Mouse (Mus musculus) intestine, embryonic 14.5 days (tissue): Measurements from ENCODE around the gene Dscam. TPM values are rescaled to one million over a fixed set of nuclear protein-coding genes. Genes with fewer than 3 reads are reported as not detected.

Source experiments
- ATAC-seq: fragments of 200-750 bp; cut with Nextera tagmentation; replicated peaks from 2 replicates; pipeline ENCODE4 v1.8.0; 2017; ENCODE audit warnings: low read depth, moderate number of reproducible peaks, moderate TSS enrichment, moderate library complexity; ENCODE audit not compliant: low FRiP score, low TSS enrichment
- DNase-seq: peaks from one replicate; pipeline ENCODE4 v3.0.0-alpha.2; 2018; ENCODE audit warnings: low spot score
- H3K27ac ChIP-seq: fragments of 300-500 bp; sonication (generic); 2 replicates; pipeline ENCODE4 v1.5.1; 2014; ENCODE audit warnings: low read depth, mild to moderate bottlenecking, control low read depth
- H3K27me3 ChIP-seq: fragments of 300-500 bp; sonication (generic); replicated peaks from 2 replicates; pipeline ENCODE4 v1.6.1; 2014; ENCODE audit warnings: low read length, control low read depth; ENCODE audit not compliant: control insufficient read depth, insufficient read depth
- H3K36me3 ChIP-seq: fragments of 300-500 bp; sonication (generic); 2 replicates; pipeline ENCODE4 v1.6.1; 2014; ENCODE audit warnings: low read length, control low read depth; ENCODE audit not compliant: control insufficient read depth, insufficient read depth
- H3K4me1 ChIP-seq: fragments of 300-500 bp; sonication (generic); replicated peaks from 2 replicates; pipeline ENCODE4 v1.6.1; 2014; ENCODE audit warnings: low read length, control low read depth, mixed read lengths; ENCODE audit not compliant: control insufficient read depth, insufficient read depth
- H3K4me2 ChIP-seq: fragments of 300-500 bp; sonication (generic); 2 replicates; pipeline ENCODE4 v1.6.1; 2014; ENCODE audit warnings: low read length
- H3K4me3 ChIP-seq: fragments of 300-500 bp; sonication (generic); 2 replicates; pipeline ENCODE4 v1.5.1; 2014; ENCODE audit warnings: low read depth, low read length, control low read depth, mixed read lengths
- H3K9ac ChIP-seq: fragments of 300-500 bp; sonication (generic); 2 replicates; pipeline ENCODE4 v1.6.1; 2014; ENCODE audit warnings: mild to moderate bottlenecking, low read length
- H3K9me3 ChIP-seq: fragments of 300-500 bp; sonication (generic); 2 replicates; pipeline ENCODE4 v1.6.1; 2016; ENCODE audit warnings: low read length, control low read depth; ENCODE audit not compliant: control insufficient read depth
- WGBS: fragments of 180-500 bp; shearing (Covaris S2); extraction: QIAGEN DNeasy Blood & Tissue Kit; methylation state at CpG from one replicate; pipeline ENCODE4 v1.1.7; 2014; 5-methylcytosine and 5-hydroxymethylcytosine counted together
- polyA plus RNA-seq: library from polyadenylated mRNA; unstranded; fragments of >200 nt; fragmentation: Nextera tagmentation; extraction: Ambion mirVana; gene quantifications from 2 replicates; pipeline ENCODE4 v1.2.1, GENCODE M21; 2014

Dscam gene
- polyA plus RNA-seq, 1 experiment from 2014 or later, result 0.37 TPM

GRCm38 (mm10) chr16:96723066-96723669 is 447.4 kb downstream of the Dscam start:
- H3K27me3 ChIP-seq, result no peaks in the 10 kb centered on the region
- no peaks in the 10 kb centered on the region for H3K9me3 ChIP-seq
- no peak overlapping the region for H3K9ac ChIP-seq
- ATAC-seq (no peak), DNase-seq (no peak)
- no peak overlapping the region for H3K4me3 ChIP-seq
- no peak overlapping the region for H3K27ac ChIP-seq
- 84% methylated on average over 2 of the region's 2 CpGs for WGBS
- no peaks in the 10 kb centered on the region for H3K4me1 ChIP-seq
- H3K36me3 ChIP-seq, result no peaks in the 10 kb centered on the region
- no peak overlapping the region for H3K4me2 ChIP-seq

- DNase-seq (no peak), ATAC-seq (no peak)
- Histone ChIP-seq H3K9ac (no peak overlapping the region), H3K27me3 (no peaks in the 10 kb centered on the region), H3K9me3 (no peaks in the 10 kb centered on the region), H3K4me3 (no peak overlapping the region), H3K4me2 (no peak overlapping the region), H3K36me3 (no peaks in the 10 kb centered on the region), H3K4me1 (no peaks in the 10 kb centered on the region), H3K27ac (no peak overlapping the region)
- 72% methylated on average over 3 of the region's 3 CpGs for WGBS
Observed at GRCm38 (mm10) chr16:96722135-96722534, 448.4 kb downstream of the Dscam start.

GRCm38 (mm10) chr16:96721241-96721640 is 449.3 kb downstream of the Dscam start:
- Histone ChIP-seq H3K4me2 (no peak overlapping the region), H3K36me3 (no peaks in the 10 kb centered on the region), H3K27ac (no peak overlapping the region), H3K4me1 (no peaks in the 10 kb centered on the region), H3K4me3 (no peak overlapping the region), H3K9ac (no peak overlapping the region), H3K9me3 (no peaks in the 10 kb centered on the region), H3K27me3 (no peaks in the 10 kb centered on the region)
- no peak for ATAC-seq
- WGBS, result 64% methylated on average over 9 of the region's 9 CpGs
- no peak for DNase-seq

- WGBS, result 75% methylated on average over 5 of the region's 5 CpGs
- Histone ChIP-seq H3K27me3 (no peaks in the 10 kb centered on the region), H3K4me1 (no peaks in the 10 kb centered on the region), H3K9ac (no peak overlapping the region), H3K27ac (no peak overlapping the region), H3K4me3 (no peak overlapping the region), H3K36me3 (no peaks in the 10 kb centered on the region), H3K4me2 (no peak overlapping the region), H3K9me3 (no peaks in the 10 kb centered on the region)
- DNase-seq, result no peak
- no peak for ATAC-seq
Observed at GRCm38 (mm10) chr16:96720666-96721065, 449.9 kb downstream of the Dscam start.

- H3K27ac ChIP-seq, result no peak overlapping the region
- DNase-seq (no peak), ATAC-seq (no peak)
- no peak overlapping the region for H3K4me2 ChIP-seq
- 0% methylated on average over 2 of the region's 2 CpGs for WGBS
- H3K9me3 ChIP-seq, result no peaks in the 10 kb centered on the region
- no peak overlapping the region for H3K4me3 ChIP-seq
- no peaks in the 10 kb centered on the region for H3K36me3 ChIP-seq
- H3K27me3 ChIP-seq, result no peaks in the 10 kb centered on the region
- no peaks in the 10 kb centered on the region for H3K4me1 ChIP-seq
- no peak overlapping the region for H3K9ac ChIP-seq
Observed at GRCm38 (mm10) chr16:96718221-96718620, 452.3 kb downstream of the Dscam start.

GRCm38 (mm10) chr16:96716633-96717032 is 453.9 kb downstream of the Dscam start:
- ATAC-seq (no peak), DNase-seq (no peak)
- H3K27ac ChIP-seq, result no peak overlapping the region
- H3K4me1 ChIP-seq, result no peaks in the 10 kb centered on the region
- no peaks in the 10 kb centered on the region for H3K36me3 ChIP-seq
- 91% methylated on average over 2 of the region's 2 CpGs for WGBS
- no peak overlapping the region for H3K9ac ChIP-seq
- no peaks in the 10 kb centered on the region for H3K9me3 ChIP-seq
- H3K4me2 ChIP-seq, result no peak overlapping the region
- H3K4me3 ChIP-seq, result no peak overlapping the region
- H3K27me3 ChIP-seq, result no peaks in the 10 kb centered on the region

- H3K4me2 ChIP-seq, result no peak overlapping the region
- no peak overlapping the region for H3K9ac ChIP-seq
- no peaks in the 10 kb centered on the region for H3K36me3 ChIP-seq
- DNase-seq (peak; percentile 70), ATAC-seq (no peak)
- no peak overlapping the region for H3K4me3 ChIP-seq
- WGBS, result 42% methylated on average over 4 of the region's 4 CpGs
- H3K4me1 ChIP-seq, result no peaks in the 10 kb centered on the region
- H3K27me3 ChIP-seq, result no peaks in the 10 kb centered on the region
- no peaks in the 10 kb centered on the region for H3K9me3 ChIP-seq
- no peak overlapping the region for H3K27ac ChIP-seq
Observed at GRCm38 (mm10) chr16:96711935-96712334, 458.6 kb downstream of the Dscam start.

- H3K4me2 ChIP-seq, result no peak overlapping the region
- ATAC-seq, result no peak
- H3K27ac ChIP-seq, result no peak overlapping the region
- no peak overlapping the region for H3K4me3 ChIP-seq
- DNase-seq, result no peak
- no peaks in the 10 kb centered on the region for H3K9me3 ChIP-seq
- no peaks in the 10 kb centered on the region for H3K27me3 ChIP-seq
- H3K36me3 ChIP-seq, result no peaks in the 10 kb centered on the region
- H3K9ac ChIP-seq, result no peak overlapping the region
- WGBS, result 92% methylated on average over 3 of the region's 3 CpGs
- no peaks in the 10 kb centered on the region for H3K4me1 ChIP-seq
Observed at GRCm38 (mm10) chr16:96700551-96700950, 470.0 kb downstream of the Dscam start.

- no peak for DNase-seq
- Histone ChIP-seq H3K9ac (no peak overlapping the region), H3K36me3 (no peaks in the 10 kb centered on the region), H3K27me3 (no peaks in the 10 kb centered on the region), H3K4me2 (no peak overlapping the region), H3K9me3 (no peaks in the 10 kb centered on the region), H3K4me1 (no peaks in the 10 kb centered on the region), H3K4me3 (no peak overlapping the region), H3K27ac (no peak overlapping the region)
- WGBS, result 80% methylated on average over 4 of the region's 4 CpGs
- no peak for ATAC-seq
Observed at GRCm38 (mm10) chr16:96695882-96696281, 474.7 kb downstream of the Dscam start.
